Mouse (Mus musculus): Measurements from ENCODE around the gene Nxnl1.
"Not testable (repeated sequence)": the region's sequence is repeated elsewhere in the genome, so short reads cannot be mapped to it uniquely, and the experiment has no call there.

Gene Nxnl1

GRCm38 (mm10) chr8:71558071-71558957 is 8.1 kb downstream of the Nxnl1 start, which contains the start of gene Tmem221:
Gene Tmem221 (minus strand): TSS chr8:71558871.
- in situ Hi-C loops (cut with MboI, MseI), result no loop called here

- in situ Hi-C loops (cut with MboI, MseI), result no loop called here
Measured at GRCm38 (mm10) chr8:71554644-71555043, 11.8 kb downstream of the Nxnl1 start.

- in situ Hi-C loops (cut with MboI, MseI), result no loop called here
Measured at GRCm38 (mm10) chr8:71554001-71554400, 12.4 kb downstream of the Nxnl1 start.

- in situ Hi-C loops (cut with MboI, MseI), result no loop called here
Measured at GRCm38 (mm10) chr8:71552770-71553169, 13.6 kb downstream of the Nxnl1 start.

- in situ Hi-C loops (cut with MboI, MseI), result no loop called here
Measured at GRCm38 (mm10) chr8:71550754-71551153, 15.6 kb downstream of the Nxnl1 start.

GRCm38 (mm10) chr8:71547590-71547989 is 18.8 kb downstream of the Nxnl1 start:
- in situ Hi-C loops (cut with MboI, MseI), result no loop called here

- in situ Hi-C loops (cut with MboI, MseI), result no loop called here
Measured at GRCm38 (mm10) chr8:71545053-71545452, 21.3 kb downstream of the Nxnl1 start.

GRCm38 (mm10) chr8:71543755-71544154 is 22.6 kb downstream of the Nxnl1 start:
- in situ Hi-C loops (cut with MboI, MseI), result no loop called here

GRCm38 (mm10) chr8:71542632-71543343 is 23.6 kb downstream of the Nxnl1 start, which contains the start of gene Mvb12a:
Gene Mvb12a (plus strand): TSS chr8:71542922.
- in situ Hi-C loops (cut with MboI, MseI), result no loop called here

GRCm38 (mm10) chr8:71537028-71537867 is 29.2 kb downstream of the Nxnl1 start, which contains the start of gene Bst2:
Gene Bst2 (minus strand): TSS chr8:71537456.
- in situ Hi-C loops (cut with MboI, MseI), result no loop called here

GRCm38 (mm10) chr8:71535663-71536062 is 30.7 kb downstream of the Nxnl1 start:
- in situ Hi-C loops (cut with MboI, MseI), result no loop called here

GRCm38 (mm10) chr8:71534263-71534810 is 32.1 kb downstream of the Nxnl1 start:
- in situ Hi-C loops (cut with MboI, MseI), result no loop called here

- in situ Hi-C loops (cut with MboI, MseI), result not testable (repeated sequence)
Measured at GRCm38 (mm10) chr8:71530735-71531467, 35.5 kb downstream of the Nxnl1 start.

GRCm38 (mm10) chr8:71528362-71529073 is 37.9 kb downstream of the Nxnl1 start:
- in situ Hi-C loops (cut with MboI, MseI), result no loop called here

- in situ Hi-C loops (cut with MboI, MseI), result no loop called here
Measured at GRCm38 (mm10) chr8:71527162-71527870, 39.1 kb downstream of the Nxnl1 start.

GRCm38 (mm10) chr8:71526272-71526671 is 40.1 kb downstream of the Nxnl1 start:
- in situ Hi-C loops (cut with MboI, MseI), result no loop called here

- in situ Hi-C loops (cut with MboI, MseI), result no loop called here
Measured at GRCm38 (mm10) chr8:71525226-71526050, 41.0 kb downstream of the Nxnl1 start, which contains the start of gene Ccdc194. Gene Ccdc194 (minus strand): TSS chr8:71525711.

- in situ Hi-C loops (cut with MboI, MseI), result loop anchor here (5.0 kb wide), 2 partner anchors 34 to 79 kb away; partner anchors contain the start of genes Ano8 and Gtpbp3
Measured at GRCm38 (mm10) chr8:71521634-71522033, 44.8 kb downstream of the Nxnl1 start.
